Mouse (Mus musculus) thymus, adult 2 months (tissue): ENCODE results near the gene Ugt1a6a.
"Not testable (repeated sequence)": the region's sequence is repeated elsewhere in the genome, so short reads cannot be mapped to it uniquely, and the experiment has no call there.

Source experiments
- CTCF ChIP-seq: fragments of 200-500 bp; IDR thresholded peaks from 2 replicates; pipeline ENCODE4 v1.5.1; 2012; ENCODE audit warnings: mild to moderate bottlenecking, control low read depth, low read length, moderate library complexity, borderline replicate concordance; ENCODE audit not compliant: control insufficient read depth, poor library complexity, insufficient read depth; ENCODE audit errors: extremely low read depth
- POLR2A ChIP-seq: fragments of 200-500 bp; IDR thresholded peaks from 2 replicates; pipeline ENCODE4 v1.6.1; 2012; ENCODE audit warnings: mild to moderate bottlenecking, low read length, control low read depth, moderate library complexity; ENCODE audit not compliant: control insufficient read depth, poor library complexity, insufficient read depth; ENCODE audit errors: extremely low read depth

DNA sequence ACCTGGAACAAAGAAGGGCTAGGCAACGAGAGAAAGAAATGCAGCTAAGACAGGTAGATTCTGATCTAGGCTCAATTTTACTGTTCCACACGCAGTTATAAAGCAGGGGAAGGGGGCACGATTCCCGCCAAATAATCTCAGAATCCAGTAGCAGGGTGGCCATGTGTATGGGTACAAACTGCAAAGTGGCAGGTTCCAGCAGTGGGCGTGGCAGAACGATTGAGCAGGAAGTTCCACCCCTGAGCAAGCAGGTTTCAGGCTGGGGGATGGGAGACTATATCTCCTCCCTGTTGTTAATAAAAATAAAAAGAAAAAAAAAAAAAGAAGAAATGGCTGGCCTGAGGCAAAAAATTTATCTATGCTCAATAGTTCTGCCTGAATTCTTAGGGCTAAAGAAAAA is 21.8 kb upstream of the Ugt1a6a start:
- TF ChIP-seq POLR2A, CTCF: not testable (repeated sequence)
